Mouse (Mus musculus): ENCODE measurements around the gene Cd82. TPM values are rescaled to one million over a fixed set of nuclear protein-coding genes. Genes with fewer than 3 reads are reported as not detected.

Gene Cd82
- polyA plus RNA-seq, 1 experiment, result 118 TPM

- Histone ChIP-seq H3K4me3 (ENCODE audit: insufficient read depth, poor library complexity, severe bottlenecking) (no peak overlapping the region), H3K79me2 (ENCODE audit: control insufficient read depth, insufficient read depth) (no peaks in the 10 kb centered on the region), H3ac (ENCODE audit: control insufficient read depth, insufficient read length, low read depth) (no peak overlapping the region), H3K79me3 (ENCODE audit: low read depth) (no peaks in the 10 kb centered on the region), H3K36me3 (ENCODE audit: control insufficient read depth, insufficient read depth) (no peaks in the 10 kb centered on the region), H3K27me3 (ENCODE audit: control insufficient read depth, insufficient read depth, insufficient read length) (peaks cover 25% of the 10 kb centered on the region)
- no peak for TF ChIP-seq CTCF (IDR thresholded peaks at IDR 0.05; ENCODE audit: control insufficient read depth, insufficient read depth, insufficient read length)
- TF ChIP-seq MYOG (IDR thresholded peaks at IDR 0.05; ENCODE audit: control insufficient read depth, extremely low read depth, insufficient read length), result no peak
- TF ChIP-seq USF1 (IDR thresholded peaks at IDR 0.05; ENCODE audit: low read depth), result no peak
- no peak for TF ChIP-seq CEBPB (IDR thresholded peaks at IDR 0.05; ENCODE audit: low read depth)
- TF ChIP-seq FOSL1 (IDR thresholded peaks at IDR 0.05; ENCODE audit: insufficient read depth, low read length, poor library complexity, severe bottlenecking), result no peak
- TF ChIP-seq MAX (IDR thresholded peaks at IDR 0.05), result no peak
- TF ChIP-seq MYOD1 (IDR thresholded peaks at IDR 0.05; ENCODE audit: control insufficient read depth, insufficient read length, low read depth), result no peak
These were observed 58.8 kb downstream of the Cd82 start for GRCm38 (mm10) chr2:93404169-93404568.

DNA sequence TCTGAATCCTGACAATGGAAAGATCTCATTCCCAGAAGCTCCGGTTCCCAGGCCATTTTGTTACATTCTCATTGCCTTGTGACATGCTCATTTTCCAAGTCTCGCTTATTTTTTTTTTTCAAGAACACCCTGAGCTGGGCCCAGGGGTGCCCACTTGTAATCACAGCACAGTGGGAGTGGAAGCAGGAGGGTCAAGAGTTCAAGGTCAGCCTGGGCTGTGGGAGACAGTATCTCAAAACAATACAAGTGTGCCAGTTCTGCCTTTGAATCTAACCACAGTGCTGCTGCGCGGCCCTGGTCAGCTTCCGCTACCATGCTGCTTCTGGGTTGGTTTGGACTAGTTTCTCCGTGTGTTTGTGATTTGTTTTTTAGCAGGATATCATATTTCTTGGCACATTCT lies 59.7 kb downstream of the Cd82 start:
- no peak overlapping the region for H3ac ChIP-seq (ENCODE audit: control insufficient read depth, insufficient read length, low read depth)
- no peaks in the 10 kb centered on the region for H3K36me3 ChIP-seq (ENCODE audit: control insufficient read depth, insufficient read depth)
- H3K4me3 ChIP-seq (ENCODE audit: insufficient read depth, poor library complexity, severe bottlenecking), result no peak overlapping the region
- H3K79me3 ChIP-seq (ENCODE audit: low read depth), result no peaks in the 10 kb centered on the region
- no peak for TF ChIP-seq MYOG (IDR thresholded peaks at IDR 0.05; ENCODE audit: control insufficient read depth, extremely low read depth, insufficient read length)
- TF ChIP-seq USF1 (IDR thresholded peaks at IDR 0.05; ENCODE audit: low read depth), result no peak
- no peak for TF ChIP-seq CEBPB (IDR thresholded peaks at IDR 0.05; ENCODE audit: low read depth)
- no peaks in the 10 kb centered on the region for H3K79me2 ChIP-seq (ENCODE audit: control insufficient read depth, insufficient read depth)
- H3K27me3 ChIP-seq (ENCODE audit: control insufficient read depth, insufficient read depth, insufficient read length), result peaks cover 25% of the 10 kb centered on the region

- Histone ChIP-seq H3K79me3 (ENCODE audit: low read depth) (no peaks in the 10 kb centered on the region), H3ac (ENCODE audit: control insufficient read depth, insufficient read length, low read depth) (no peak overlapping the region), H3K4me3 (ENCODE audit: insufficient read depth, poor library complexity, severe bottlenecking) (no peak overlapping the region), H3K79me2 (ENCODE audit: control insufficient read depth, insufficient read depth) (no peaks in the 10 kb centered on the region), H3K27me3 (ENCODE audit: control insufficient read depth, insufficient read depth, insufficient read length) (peaks cover 54% of the 10 kb centered on the region), H3K36me3 (ENCODE audit: control insufficient read depth, insufficient read depth) (no peaks in the 10 kb centered on the region)
- no peak for TF ChIP-seq MYOG (IDR thresholded peaks at IDR 0.05; ENCODE audit: control insufficient read depth, extremely low read depth, insufficient read length)
- no peak for TF ChIP-seq CTCF (IDR thresholded peaks at IDR 0.05; ENCODE audit: control insufficient read depth, insufficient read depth, insufficient read length)
- TF ChIP-seq USF1 (IDR thresholded peaks at IDR 0.05; ENCODE audit: low read depth), result no peak
- no peak for TF ChIP-seq MYOD1 (IDR thresholded peaks at IDR 0.05; ENCODE audit: control insufficient read depth, insufficient read length, low read depth)
- no peak for TF ChIP-seq FOSL1 (IDR thresholded peaks at IDR 0.05; ENCODE audit: insufficient read depth, low read length, poor library complexity, severe bottlenecking)
- TF ChIP-seq CEBPB (IDR thresholded peaks at IDR 0.05; ENCODE audit: low read depth), result no peak
- TF ChIP-seq MAX (IDR thresholded peaks at IDR 0.05), result no peak
These were observed 71.7 kb downstream of the Cd82 start for GRCm38 (mm10) chr2:93391198-93391597.

DNA sequence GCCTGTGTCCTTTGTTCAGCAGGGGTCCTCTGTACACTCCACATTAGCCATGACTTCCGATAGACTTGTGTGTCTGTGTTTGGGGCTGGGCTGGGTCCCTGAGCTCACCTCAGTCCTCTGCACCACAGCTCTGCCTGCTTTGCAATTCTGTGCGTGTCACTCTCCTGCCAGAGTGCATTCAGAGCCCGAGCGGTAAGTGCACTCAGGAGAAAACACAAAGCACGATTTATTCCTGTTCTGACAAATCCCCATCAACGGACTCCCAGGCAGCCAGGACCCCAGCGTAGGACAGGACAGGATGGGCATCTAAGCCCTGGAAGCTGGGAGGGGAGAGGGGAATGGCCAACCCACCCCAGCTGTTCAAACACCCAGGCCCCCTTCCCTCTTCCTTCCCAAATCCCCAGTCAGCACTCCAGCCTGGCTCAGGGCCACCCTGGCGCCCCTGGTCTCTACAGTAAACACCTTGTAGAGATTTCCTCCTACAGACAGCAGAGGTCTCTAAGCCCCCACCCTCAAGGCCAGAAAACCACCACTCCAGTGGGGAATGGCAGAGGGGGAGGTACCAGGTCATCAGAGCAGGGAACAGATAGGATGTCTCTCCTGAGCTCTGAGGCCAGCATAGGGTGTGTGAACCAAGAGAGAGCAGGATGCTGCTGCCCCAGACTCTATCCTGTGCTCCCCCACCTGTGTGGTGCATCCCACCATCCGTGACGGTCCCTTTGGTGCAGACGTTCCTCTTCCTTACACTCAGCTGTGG lies 72.6 kb downstream of the Cd82 start:
- H3ac ChIP-seq (ENCODE audit: control insufficient read depth, insufficient read length, low read depth), result no peak overlapping the region
- H3K79me2 ChIP-seq (ENCODE audit: control insufficient read depth, insufficient read depth), result no peaks in the 10 kb centered on the region
- H3K4me3 ChIP-seq (ENCODE audit: insufficient read depth, poor library complexity, severe bottlenecking), result no peak overlapping the region
- no peaks in the 10 kb centered on the region for H3K36me3 ChIP-seq (ENCODE audit: control insufficient read depth, insufficient read depth)
- no peaks in the 10 kb centered on the region for H3K79me3 ChIP-seq (ENCODE audit: low read depth)
- no peak for TF ChIP-seq MAX (IDR thresholded peaks at IDR 0.05)
- TF ChIP-seq MYOD1 (IDR thresholded peaks at IDR 0.05; ENCODE audit: control insufficient read depth, insufficient read length, low read depth), result no peak
- no peak for TF ChIP-seq MYOG (IDR thresholded peaks at IDR 0.05; ENCODE audit: control insufficient read depth, extremely low read depth, insufficient read length)
- TF ChIP-seq USF1 (IDR thresholded peaks at IDR 0.05; ENCODE audit: low read depth), result no peak
- TF ChIP-seq CEBPB (IDR thresholded peaks at IDR 0.05; ENCODE audit: low read depth), result no peak
- no peak for TF ChIP-seq CTCF (IDR thresholded peaks at IDR 0.05; ENCODE audit: control insufficient read depth, insufficient read depth, insufficient read length)
- no peak for TF ChIP-seq FOSL1 (IDR thresholded peaks at IDR 0.05; ENCODE audit: insufficient read depth, low read length, poor library complexity, severe bottlenecking)
- peaks cover 54% of the 10 kb centered on the region for H3K27me3 ChIP-seq (ENCODE audit: control insufficient read depth, insufficient read depth, insufficient read length)

DNA sequence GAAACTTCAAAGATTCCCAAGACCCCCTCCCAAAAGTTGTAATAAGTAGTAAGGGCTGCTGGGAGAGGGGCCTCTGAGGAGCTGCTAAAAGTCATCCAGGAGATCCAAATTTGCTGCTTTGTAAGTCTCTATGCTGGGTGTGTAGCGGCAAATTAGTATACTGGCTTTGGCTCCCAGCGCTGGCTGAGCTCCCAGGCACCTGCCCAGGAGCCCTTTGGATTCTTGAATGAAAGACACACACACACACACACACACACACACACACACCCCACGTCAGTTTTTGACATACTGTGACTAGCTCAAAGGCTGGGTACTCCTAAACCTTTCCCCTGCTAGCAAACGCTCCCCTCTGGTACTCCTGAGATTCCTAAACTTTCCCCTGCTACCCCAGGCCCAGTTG lies 76.0 kb downstream of the Cd82 start:
- Histone ChIP-seq H3K4me3 (ENCODE audit: insufficient read depth, poor library complexity, severe bottlenecking) (no peak overlapping the region), H3K79me2 (ENCODE audit: control insufficient read depth, insufficient read depth) (no peaks in the 10 kb centered on the region), H3K79me3 (ENCODE audit: low read depth) (no peaks in the 10 kb centered on the region), H3K36me3 (ENCODE audit: control insufficient read depth, insufficient read depth) (no peaks in the 10 kb centered on the region), H3K27me3 (ENCODE audit: control insufficient read depth, insufficient read depth, insufficient read length) (peaks cover 58% of the 10 kb centered on the region), H3ac (ENCODE audit: control insufficient read depth, insufficient read length, low read depth) (no peak overlapping the region)
- TF ChIP-seq MAX (IDR thresholded peaks at IDR 0.05) (no peak), MYOD1 (IDR thresholded peaks at IDR 0.05; ENCODE audit: control insufficient read depth, insufficient read length, low read depth) (no peak), MYOG (IDR thresholded peaks at IDR 0.05; ENCODE audit: control insufficient read depth, extremely low read depth, insufficient read length) (no peak), FOSL1 (IDR thresholded peaks at IDR 0.05; ENCODE audit: insufficient read depth, low read length, poor library complexity, severe bottlenecking) (no peak), USF1 (IDR thresholded peaks at IDR 0.05; ENCODE audit: low read depth) (no peak), CEBPB (IDR thresholded peaks at IDR 0.05; ENCODE audit: low read depth) (no peak), CTCF (IDR thresholded peaks at IDR 0.05; ENCODE audit: control insufficient read depth, insufficient read depth, insufficient read length) (no peak)

DNA sequence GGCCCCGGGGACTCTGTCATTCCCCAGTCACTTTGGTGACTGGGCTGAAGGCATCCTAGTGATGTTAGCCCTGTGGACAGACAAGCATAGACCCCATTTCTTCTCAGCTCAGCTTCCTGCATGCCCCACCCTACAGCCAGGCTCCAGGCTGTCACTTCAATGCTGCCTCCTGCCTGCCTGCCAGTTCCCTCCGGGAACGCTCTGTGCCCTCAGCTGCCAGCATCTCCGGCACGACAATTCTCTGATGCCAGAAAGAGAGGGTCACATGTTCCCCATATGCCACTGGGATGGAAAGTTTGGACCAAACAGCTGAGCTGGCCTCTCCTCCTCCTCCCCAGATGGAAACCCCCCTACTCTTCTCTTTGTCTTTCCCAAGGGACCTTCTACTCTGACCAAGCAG lies 79.1 kb downstream of the Cd82 start:
- no peak overlapping the region for H3ac ChIP-seq (ENCODE audit: control insufficient read depth, insufficient read length, low read depth)

More for the DNA sequence above, 79.1 kb downstream of the Cd82 start:
- no peak for TF ChIP-seq MYOG (IDR thresholded peaks at IDR 0.05; ENCODE audit: control insufficient read depth, extremely low read depth, insufficient read length)
- no peak for TF ChIP-seq CTCF (IDR thresholded peaks at IDR 0.05; ENCODE audit: control insufficient read depth, insufficient read depth, insufficient read length)
- no peak for TF ChIP-seq CEBPB (IDR thresholded peaks at IDR 0.05; ENCODE audit: low read depth)
- no peak for TF ChIP-seq FOSL1 (IDR thresholded peaks at IDR 0.05; ENCODE audit: insufficient read depth, low read length, poor library complexity, severe bottlenecking)
- no peak for TF ChIP-seq USF1 (IDR thresholded peaks at IDR 0.05; ENCODE audit: low read depth)
- no peak for TF ChIP-seq MAX (IDR thresholded peaks at IDR 0.05)
- TF ChIP-seq MYOD1 (IDR thresholded peaks at IDR 0.05; ENCODE audit: control insufficient read depth, insufficient read length, low read depth), result no peak
- Histone ChIP-seq H3K27me3 (ENCODE audit: control insufficient read depth, insufficient read depth, insufficient read length) (peaks cover 28% of the 10 kb centered on the region), H3K4me3 (ENCODE audit: insufficient read depth, poor library complexity, severe bottlenecking) (no peak overlapping the region), H3K79me3 (ENCODE audit: low read depth) (no peaks in the 10 kb centered on the region), H3K79me2 (ENCODE audit: control insufficient read depth, insufficient read depth) (no peaks in the 10 kb centered on the region), H3K36me3 (ENCODE audit: control insufficient read depth, insufficient read depth) (no peaks in the 10 kb centered on the region)
